Mouse (Mus musculus): ENCODE measurements around the gene Hpn. TPM values are rescaled to one million over a fixed set of nuclear protein-coding genes. Genes with fewer than 3 reads are reported as not detected.
A peak's percentile ranks its signal among the peaks of the same experiment; 100 is the strongest.

The Hpn gene
- polyA plus RNA-seq, 1 experiment from 2014 or later: 3.3 TPM

DNA sequence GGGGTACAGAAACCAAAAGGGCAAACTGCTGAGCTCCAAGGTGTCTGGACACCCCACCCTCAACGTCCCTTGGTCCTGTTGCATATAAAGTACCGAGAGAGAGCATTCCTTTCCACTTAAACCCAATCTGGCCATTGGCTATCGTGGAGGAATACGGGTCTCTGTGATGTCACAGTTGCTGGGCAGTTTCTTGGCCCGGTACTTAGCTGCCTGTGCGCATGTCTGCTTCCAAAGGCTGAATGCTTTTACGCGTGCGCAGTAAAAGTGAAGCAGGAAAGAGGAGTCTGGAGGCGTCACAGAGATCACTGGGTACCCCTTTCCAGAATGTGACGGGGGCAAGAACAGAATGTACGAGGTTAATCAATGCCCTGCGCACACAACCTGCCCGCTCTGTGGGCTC is 45.6 kb downstream of the Hpn start:
- H3K27ac ChIP-seq (ENCODE audit: low read depth, low read length): no peak overlapping the region

DNA sequence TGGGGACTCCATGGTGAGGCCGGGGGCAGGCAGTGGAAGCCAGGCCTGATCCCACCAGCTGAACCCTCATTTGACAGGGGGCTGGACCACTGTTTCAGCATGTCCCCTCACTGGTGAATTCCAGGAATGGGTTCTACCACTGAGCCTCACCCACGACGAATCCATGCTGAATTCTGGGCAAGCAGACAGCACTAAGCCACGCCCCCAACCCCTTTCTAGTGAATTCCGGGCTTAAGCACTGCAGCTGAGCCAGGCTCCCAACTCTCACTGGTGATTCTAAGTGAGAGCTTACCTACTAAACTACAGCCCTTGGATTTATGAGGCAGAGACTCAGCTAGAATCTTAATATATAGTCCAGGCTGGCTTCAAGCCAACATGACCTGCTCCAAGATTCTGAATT is 47.3 kb downstream of the Hpn start:
- 35% methylated on average over 5 of the region's 5 CpGs for WGBS (ENCODE audit: insufficient replicate concordance)
- Histone ChIP-seq H3K4me2 (no peak overlapping the region), H3K36me3 (ENCODE audit: control insufficient read depth, insufficient read depth, low read length) (no peaks in the 10 kb centered on the region), H3K27me3 (ENCODE audit: control insufficient read depth, insufficient read depth, low read length) (0 out of 2 replicates have a peak, but pooled peaks cover 2% of the 10 kb centered on the region), H3K4me1 (ENCODE audit: control insufficient read depth, insufficient read depth, low read length) (no peaks in the 10 kb centered on the region; the same call in 1 of the 2 replicates), H3K9me3 (replicated peaks; ENCODE audit: control insufficient read depth, low read length) (no peaks in the 10 kb centered on the region), H3K9ac (ENCODE audit: low read depth, low read length) (no peak overlapping the region), H3K27ac (ENCODE audit: low read depth, low read length) (no peak overlapping the region), H3K4me3 (ENCODE audit: low read depth, low read length) (no peak overlapping the region)
- ATAC-seq (replicated peaks; ENCODE audit: insufficient number of reproducible peaks, low FRiP score, low TSS enrichment): no peak

More for the DNA sequence above, 45.6 kb downstream of the Hpn start:
- Histone ChIP-seq H3K4me3 (ENCODE audit: low read depth, low read length) (no peak overlapping the region), H3K36me3 (ENCODE audit: control insufficient read depth, insufficient read depth, low read length) (no peaks in the 10 kb centered on the region), H3K9me3 (replicated peaks; ENCODE audit: control insufficient read depth, low read length) (no peaks in the 10 kb centered on the region), H3K4me2 (no peak overlapping the region), H3K27me3 (ENCODE audit: control insufficient read depth, insufficient read depth, low read length) (0 out of 2 replicates have a peak, but pooled peaks cover 2% of the 10 kb centered on the region), H3K4me1 (ENCODE audit: control insufficient read depth, insufficient read depth, low read length) (no peaks in the 10 kb centered on the region; the same call in 1 of the 2 replicates), H3K9ac (ENCODE audit: low read depth, low read length) (no peak overlapping the region)
- no peak for ATAC-seq (replicated peaks; ENCODE audit: insufficient number of reproducible peaks, low FRiP score, low TSS enrichment)
- 83% methylated on average over 14 of the region's 14 CpGs for whole genome bisulfite sequencing (ENCODE audit: insufficient replicate concordance)

DNA sequence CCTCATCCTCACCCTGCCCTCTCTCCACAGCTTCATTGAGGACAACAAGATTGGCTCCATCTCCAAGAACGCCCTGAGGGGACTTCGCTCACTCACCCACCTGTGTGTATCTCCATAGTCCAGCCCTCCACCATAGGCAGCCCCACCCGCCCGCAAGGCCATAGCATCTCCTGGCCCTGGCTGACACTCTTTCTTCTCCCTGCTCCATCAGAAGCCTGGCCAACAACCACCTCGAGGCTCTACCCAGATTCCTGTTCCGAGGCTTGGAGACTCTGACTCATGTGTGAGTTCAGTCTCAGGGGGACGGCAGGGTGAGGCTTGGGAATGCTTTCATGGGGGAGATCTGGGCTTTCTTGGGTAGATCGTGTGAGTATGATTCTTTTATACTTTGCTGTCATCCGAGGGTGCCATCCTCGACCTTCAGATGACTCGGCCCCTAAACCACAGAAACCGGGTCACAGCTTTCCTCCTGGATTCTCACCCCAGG is 52.0 kb downstream of the Hpn start:
- H3K4me1 ChIP-seq (ENCODE audit: control insufficient read depth, insufficient read depth, low read length): no peaks in the 10 kb centered on the region

DNA sequence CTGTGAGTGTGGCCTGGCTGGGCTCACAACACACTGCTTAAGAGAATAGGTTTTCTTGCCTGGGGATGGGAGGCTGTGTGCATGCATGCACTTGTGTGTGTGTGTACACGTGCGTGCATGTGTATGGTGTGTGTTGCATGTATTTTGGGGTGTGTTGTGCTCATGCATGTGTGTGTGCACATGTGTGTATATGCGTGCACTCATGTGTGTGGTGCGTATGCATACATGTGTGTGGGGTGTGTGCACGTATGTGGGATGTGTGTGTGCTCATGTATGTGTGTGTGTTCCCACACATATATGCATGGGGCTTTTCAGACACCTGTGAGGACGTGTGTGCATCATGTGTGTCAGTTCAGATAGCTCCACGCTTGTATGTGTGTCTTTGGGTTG is 54.5 kb downstream of the Hpn start:
- 82% methylated on average over 7 of the region's 7 CpGs for WGBS (ENCODE audit: insufficient replicate concordance)
- H3K36me3 ChIP-seq (ENCODE audit: control insufficient read depth, insufficient read depth, low read length): no peaks in the 10 kb centered on the region
- no peak for ATAC-seq (replicated peaks; ENCODE audit: insufficient number of reproducible peaks, low FRiP score, low TSS enrichment)

More for the DNA sequence above, 52.0 kb downstream of the Hpn start:
- no peak overlapping the region for H3K9ac ChIP-seq (ENCODE audit: low read depth, low read length)
- no peak overlapping the region for H3K4me3 ChIP-seq (ENCODE audit: low read depth, low read length)
- no peak overlapping the region for H3K4me2 ChIP-seq
- H3K27me3 ChIP-seq (ENCODE audit: control insufficient read depth, insufficient read depth, low read length): no peaks in the 10 kb centered on the region
- WGBS (ENCODE audit: insufficient replicate concordance): 81% methylated on average over 12 of the region's 12 CpGs
- H3K9me3 ChIP-seq (replicated peaks; ENCODE audit: control insufficient read depth, low read length): no peaks in the 10 kb centered on the region
- ATAC-seq (replicated peaks; ENCODE audit: insufficient number of reproducible peaks, low FRiP score, low TSS enrichment): no peak
- H3K36me3 ChIP-seq (ENCODE audit: control insufficient read depth, insufficient read depth, low read length): no peaks in the 10 kb centered on the region
- no peak overlapping the region for H3K27ac ChIP-seq (ENCODE audit: low read depth, low read length)

DNA sequence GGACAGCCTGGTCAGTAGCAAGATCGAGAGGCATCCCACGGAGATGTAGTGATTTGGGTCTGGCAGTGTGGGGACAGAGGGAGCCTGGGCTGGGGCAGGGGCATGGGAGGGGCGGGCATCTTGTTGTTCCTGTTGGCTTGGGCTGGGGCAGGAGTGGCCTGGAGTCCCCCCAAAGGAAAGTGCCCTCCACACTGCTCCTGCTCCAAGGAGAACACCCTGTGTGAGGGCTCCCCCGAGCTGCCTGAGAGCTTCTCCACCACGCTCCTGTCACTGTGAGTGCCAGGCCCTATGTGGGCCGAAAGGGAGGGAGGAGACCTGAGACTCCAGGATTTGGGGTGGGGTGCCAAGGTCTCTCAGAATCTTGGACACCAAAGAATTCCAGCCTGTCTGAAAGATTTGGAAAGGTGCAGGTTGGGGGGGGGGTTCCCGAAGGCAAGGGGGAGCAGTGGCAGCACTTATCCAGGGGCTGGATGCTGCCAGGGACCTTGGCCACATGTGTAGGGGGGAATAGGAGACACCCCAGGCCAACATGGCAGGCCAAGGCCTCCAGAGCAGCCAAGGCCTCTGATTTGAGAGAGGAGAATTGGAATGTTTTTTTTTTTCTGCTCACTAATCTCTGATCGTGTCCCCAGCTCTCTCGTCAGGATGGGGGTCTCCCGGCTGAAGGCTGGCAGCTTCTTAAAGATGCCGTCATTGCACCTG is 55.0 kb downstream of the Hpn start:
- H3K27ac ChIP-seq (ENCODE audit: low read depth, low read length): no peak overlapping the region
- no peaks in the 10 kb centered on the region for H3K36me3 ChIP-seq (ENCODE audit: control insufficient read depth, insufficient read depth, low read length)
- H3K4me1 ChIP-seq (ENCODE audit: control insufficient read depth, insufficient read depth, low read length): peaks cover 8% of the 10 kb centered on the region; the same call in 1 of the 2 replicates
- no peak overlapping the region for H3K4me2 ChIP-seq
- H3K27me3 ChIP-seq (ENCODE audit: control insufficient read depth, insufficient read depth, low read length): no peaks in the 10 kb centered on the region
- H3K4me3 ChIP-seq (ENCODE audit: low read depth, low read length): no peak overlapping the region
- 59% methylated on average over 11 of the region's 11 CpGs for WGBS (ENCODE audit: insufficient replicate concordance)
- no peak for ATAC-seq (replicated peaks; ENCODE audit: insufficient number of reproducible peaks, low FRiP score, low TSS enrichment)
- no peak overlapping the region for H3K9ac ChIP-seq (ENCODE audit: low read depth, low read length)
- no peaks in the 10 kb centered on the region for H3K9me3 ChIP-seq (replicated peaks; ENCODE audit: control insufficient read depth, low read length)

More for the DNA sequence above, 54.5 kb downstream of the Hpn start:
- Histone ChIP-seq H3K4me3 (ENCODE audit: low read depth, low read length) (no peak overlapping the region), H3K4me2 (no peak overlapping the region), H3K27ac (ENCODE audit: low read depth, low read length) (no peak overlapping the region), H3K9ac (ENCODE audit: low read depth, low read length) (no peak overlapping the region), H3K27me3 (ENCODE audit: control insufficient read depth, insufficient read depth, low read length) (no peaks in the 10 kb centered on the region), H3K9me3 (replicated peaks; ENCODE audit: control insufficient read depth, low read length) (no peaks in the 10 kb centered on the region), H3K4me1 (ENCODE audit: control insufficient read depth, insufficient read depth, low read length) (0 out of 2 replicates have a peak, but pooled peaks cover 3% of the 10 kb centered on the region)

DNA sequence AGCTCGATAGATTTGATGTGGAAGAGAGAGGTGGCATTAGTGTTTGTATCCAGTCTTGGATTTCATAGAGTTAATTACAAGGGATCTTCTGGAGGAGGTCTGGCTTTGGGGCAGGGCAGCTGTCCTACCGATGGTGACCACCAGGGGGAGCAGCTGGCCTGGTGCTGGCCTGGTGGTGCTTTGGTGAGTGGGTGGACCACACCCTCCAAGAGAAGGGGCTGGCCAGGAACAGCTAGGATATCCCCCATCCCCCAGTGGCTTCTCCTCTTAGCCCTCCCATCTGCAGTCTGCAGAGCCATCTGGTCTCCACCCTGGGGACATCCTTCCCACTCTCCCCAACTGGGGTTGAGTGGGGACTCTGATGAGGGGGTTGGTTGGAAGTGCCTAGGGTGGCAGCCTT is 56.0 kb downstream of the Hpn start, which contains the start of gene Lgi4:
Gene Lgi4, plus strand, starts transcription at position 235 of the 400 bp plus-strand sequence.
- peak; percentile 23; the same call in 1 of the 2 replicates for ATAC-seq (replicated peaks; ENCODE audit: insufficient number of reproducible peaks, low FRiP score, low TSS enrichment)
- 0% methylated on average over 2 of the region's 2 CpGs for WGBS (ENCODE audit: insufficient replicate concordance)
- no peaks in the 10 kb centered on the region for H3K36me3 ChIP-seq (ENCODE audit: control insufficient read depth, insufficient read depth, low read length)
- H3K4me3 ChIP-seq (ENCODE audit: low read depth, low read length): no peak within 1 kb of the TSS
- no peaks in the 10 kb centered on the region for H3K27me3 ChIP-seq (ENCODE audit: control insufficient read depth, insufficient read depth, low read length)
- H3K9ac ChIP-seq (ENCODE audit: low read depth, low read length): no peak within 1 kb of the TSS
- no peak within 1 kb of the TSS for H3K4me2 ChIP-seq
- H3K4me1 ChIP-seq (ENCODE audit: control insufficient read depth, insufficient read depth, low read length): peaks cover 8% of the 10 kb centered on the region; the same call in 1 of the 2 replicates
- no peak within 1 kb of the TSS for H3K27ac ChIP-seq (ENCODE audit: low read depth, low read length)
- H3K9me3 ChIP-seq (replicated peaks; ENCODE audit: control insufficient read depth, low read length): no peaks in the 10 kb centered on the region

DNA sequence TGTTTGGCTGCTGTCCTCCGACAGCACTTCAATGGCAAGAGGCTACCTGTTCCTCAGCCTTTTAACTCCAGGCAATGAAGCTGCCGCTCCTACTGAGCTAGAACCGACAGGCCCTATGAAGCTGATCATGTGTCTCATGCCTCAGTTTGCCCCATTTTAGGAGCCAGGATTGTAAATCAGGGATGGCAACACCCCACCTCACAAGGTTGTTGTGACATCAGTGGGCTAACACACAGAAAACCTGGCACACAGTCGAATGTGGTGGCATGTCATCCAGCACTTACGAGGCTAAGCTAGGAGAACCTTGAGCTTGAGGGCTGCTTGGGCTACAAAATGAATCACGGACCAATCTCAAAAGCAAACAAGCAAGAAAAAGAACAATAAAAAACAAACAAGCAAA is 56.9 kb downstream of the Hpn start:
- WGBS (ENCODE audit: insufficient replicate concordance): 76% methylated on average over 6 of the region's 6 CpGs
- no peak overlapping the region for H3K9ac ChIP-seq (ENCODE audit: low read depth, low read length)
- ATAC-seq (replicated peaks; ENCODE audit: insufficient number of reproducible peaks, low FRiP score, low TSS enrichment): no peak

DNA sequence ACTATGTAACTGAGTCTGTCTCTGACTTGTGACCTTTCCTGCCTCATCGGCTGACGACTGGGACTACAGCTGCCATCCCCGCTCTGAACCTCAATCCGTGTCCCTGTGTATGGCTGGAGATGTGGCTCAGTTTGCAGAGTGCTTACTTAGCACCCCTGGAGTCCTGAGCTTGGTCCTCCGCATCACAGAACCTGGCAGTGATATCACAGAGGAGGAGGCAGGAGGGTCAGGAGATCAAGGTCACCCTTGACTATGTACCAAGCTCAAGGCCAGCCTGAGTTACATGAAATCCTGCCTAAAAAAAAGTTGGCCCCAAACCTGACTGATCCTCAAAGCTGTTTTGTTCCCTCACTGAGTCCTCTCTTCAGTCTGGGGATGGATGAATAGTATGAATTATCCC is 57.4 kb downstream of the Hpn start:
- Histone ChIP-seq H3K4me1 (ENCODE audit: control insufficient read depth, insufficient read depth, low read length) (peaks cover 15% of the 10 kb centered on the region), H3K27ac (ENCODE audit: low read depth, low read length) (no peak overlapping the region), H3K4me3 (ENCODE audit: low read depth, low read length) (no peak overlapping the region), H3K27me3 (ENCODE audit: control insufficient read depth, insufficient read depth, low read length) (peaks cover 2% of the 10 kb centered on the region; the same call in 1 of the 2 replicates), H3K9me3 (replicated peaks; ENCODE audit: control insufficient read depth, low read length) (no peaks in the 10 kb centered on the region), H3K9ac (ENCODE audit: low read depth, low read length) (no peak overlapping the region), H3K36me3 (ENCODE audit: control insufficient read depth, insufficient read depth, low read length) (no peaks in the 10 kb centered on the region), H3K4me2 (no peak overlapping the region)
- 65% methylated on average over 5 of the region's 5 CpGs for WGBS (ENCODE audit: insufficient replicate concordance)
- ATAC-seq (replicated peaks; ENCODE audit: insufficient number of reproducible peaks, low FRiP score, low TSS enrichment): no peak

More for the DNA sequence above, 56.9 kb downstream of the Hpn start:
- H3K9me3 ChIP-seq (replicated peaks; ENCODE audit: control insufficient read depth, low read length): no peaks in the 10 kb centered on the region
- no peak overlapping the region for H3K4me3 ChIP-seq (ENCODE audit: low read depth, low read length)
- no peak overlapping the region for H3K27ac ChIP-seq (ENCODE audit: low read depth, low read length)
- H3K4me1 ChIP-seq (ENCODE audit: control insufficient read depth, insufficient read depth, low read length): peaks cover 11% of the 10 kb centered on the region
- H3K36me3 ChIP-seq (ENCODE audit: control insufficient read depth, insufficient read depth, low read length): no peaks in the 10 kb centered on the region
- H3K4me2 ChIP-seq: no peak overlapping the region
- H3K27me3 ChIP-seq (ENCODE audit: control insufficient read depth, insufficient read depth, low read length): no peaks in the 10 kb centered on the region
